Mouse (Mus musculus) hindbrain, postnatal 0 days (tissue): ENCODE results near the gene Acvr1. TPM values are rescaled to one million over a fixed set of nuclear protein-coding genes. Genes with fewer than 3 reads are reported as not detected.

ENCODE experiments used
- ATAC-seq: fragments of 200-750 bp; cut with Nextera tagmentation; 2 replicates; pipeline ENCODE4 v1.8.0; 2017; ENCODE audit warnings: mild to moderate bottlenecking, moderate TSS enrichment, moderate library complexity
- DNase-seq: peaks from one replicate; pipeline ENCODE4 v3.0.0-alpha.2; 2015; ENCODE audit warnings: low spot score
- H3K27ac ChIP-seq: fragments of 300-500 bp; sonication (generic); 2 replicates; pipeline ENCODE4 v1.5.1; 2014; ENCODE audit warnings: mild to moderate bottlenecking
- H3K27me3 ChIP-seq: fragments of 300-500 bp; sonication (generic); 2 replicates; pipeline ENCODE4 v1.6.1; 2014; ENCODE audit warnings: low read length, mixed read lengths; ENCODE audit not compliant: insufficient read depth
- H3K36me3 ChIP-seq: fragments of 300-500 bp; sonication (generic); 2 replicates; pipeline ENCODE4 v1.6.1; 2014; ENCODE audit warnings: low read length, mixed read lengths; ENCODE audit not compliant: insufficient read depth
- H3K4me1 ChIP-seq: fragments of 300-500 bp; sonication (generic); 2 replicates; pipeline ENCODE4 v1.6.1; 2014; ENCODE audit warnings: antibody characterized with exemption, low read length, mixed read lengths; ENCODE audit not compliant: insufficient read depth
- H3K4me2 ChIP-seq: fragments of 300-500 bp; sonication (generic); 2 replicates; pipeline ENCODE4 v1.6.1; 2014; ENCODE audit warnings: low read depth, mild to moderate bottlenecking, low read length, moderate library complexity, mixed read lengths
- H3K4me3 ChIP-seq: fragments of 300-500 bp; sonication (generic); 2 replicates; pipeline ENCODE4 v1.5.1; 2014; ENCODE audit warnings: low read length
- H3K9ac ChIP-seq: fragments of 300-500 bp; sonication (generic); replicated peaks from 2 replicates; pipeline ENCODE4 v1.6.1; 2014; ENCODE audit warnings: mild to moderate bottlenecking, low read length, moderate library complexity, mixed read lengths
- H3K9me3 ChIP-seq: fragments of 300-500 bp; sonication (generic); 2 replicates; pipeline ENCODE4 v1.6.1; 2016; ENCODE audit warnings: low read length, mixed read lengths
- CTCF ChIP-seq: IDR thresholded peaks from 2 replicates; pipeline ENCODE4 v1.5.1; 2016; ENCODE audit warnings: antibody characterized with exemption, control low read depth, low read depth
- WGBS: fragments of 180-500 bp; shearing (Covaris S2); extraction: QIAGEN DNeasy Blood & Tissue Kit; methylation state at CpG from one replicate; pipeline ENCODE4 v1.1.7; 2014; 5-methylcytosine and 5-hydroxymethylcytosine counted together
- polyA plus RNA-seq: library from polyadenylated mRNA; unstranded; fragments of >200 nt; fragmentation: Nextera tagmentation; extraction: Ambion mirVana; gene quantifications from 2 replicates; pipeline ENCODE4 v1.2.1, GENCODE M21; 2015
- total RNA-seq: library from RNA; depleted of rRNA; stranded (reverse); fragments of >200 nt; gene quantifications from 2 replicates; pipeline ENCODE4 v1.2.3, GENCODE M21; 2014

Gene Acvr1
- total and polyA plus RNA-seq, 2 experiments from 2014 or later = 4.9 to 12.5 TPM

GRCm38 (mm10) chr2:58433317-58433716, 133.6 kb downstream of the Acvr1 start:
- no peak overlapping the region for H3K4me3 ChIP-seq
- no peak overlapping the region for H3K4me2 ChIP-seq
- ATAC-seq (no peak), DNase-seq (no peak)
- TF ChIP-seq CTCF = no peak
- no peaks in the 10 kb centered on the region for H3K36me3 ChIP-seq
- no peak overlapping the region for H3K9ac ChIP-seq
- 86% methylated on average over 2 of the region's 2 CpGs for WGBS
- no peaks in the 10 kb centered on the region for H3K27me3 ChIP-seq
- no peaks in the 10 kb centered on the region for H3K9me3 ChIP-seq
- no peak overlapping the region for H3K27ac ChIP-seq
- no peaks in the 10 kb centered on the region for H3K4me1 ChIP-seq

GRCm38 (mm10) chr2:58432211-58432610, 134.7 kb downstream of the Acvr1 start:
- TF ChIP-seq CTCF = no peak
- Histone ChIP-seq H3K9ac (no peak overlapping the region), H3K4me1 (no peaks in the 10 kb centered on the region), H3K4me2 (no peak overlapping the region), H3K27ac (no peak overlapping the region), H3K27me3 (no peaks in the 10 kb centered on the region), H3K4me3 (no peak overlapping the region), H3K9me3 (no peaks in the 10 kb centered on the region), H3K36me3 (no peaks in the 10 kb centered on the region)
- no peak for DNase-seq
- 90% methylated on average over 7 of the region's 7 CpGs for WGBS
- no peak for ATAC-seq

- no peak overlapping the region for H3K9ac ChIP-seq
- DNase-seq (no peak), ATAC-seq (no peak)
- WGBS = 90% methylated on average over 13 of the region's 13 CpGs
- H3K4me3 ChIP-seq = no peak overlapping the region
- H3K4me1 ChIP-seq = no peaks in the 10 kb centered on the region
- TF ChIP-seq CTCF = no peak
- no peaks in the 10 kb centered on the region for H3K27me3 ChIP-seq
- no peak overlapping the region for H3K4me2 ChIP-seq
- H3K9me3 ChIP-seq = no peaks in the 10 kb centered on the region
- no peak overlapping the region for H3K27ac ChIP-seq
- H3K36me3 ChIP-seq = no peaks in the 10 kb centered on the region
Observed at GRCm38 (mm10) chr2:58425436-58426004, 141.4 kb downstream of the Acvr1 start.

GRCm38 (mm10) chr2:58423319-58423718, 143.6 kb downstream of the Acvr1 start:
- H3K9me3 ChIP-seq = no peaks in the 10 kb centered on the region
- ATAC-seq = no peak
- no peaks in the 10 kb centered on the region for H3K36me3 ChIP-seq
- no peak overlapping the region for H3K4me2 ChIP-seq
- no peak overlapping the region for H3K9ac ChIP-seq
- no peak for DNase-seq
- TF ChIP-seq CTCF = no peak
- H3K4me1 ChIP-seq = no peaks in the 10 kb centered on the region
- H3K4me3 ChIP-seq = no peak overlapping the region
- 89% methylated on average over 5 of the region's 5 CpGs for WGBS
- no peaks in the 10 kb centered on the region for H3K27me3 ChIP-seq
- no peak overlapping the region for H3K27ac ChIP-seq

- no peak overlapping the region for H3K9ac ChIP-seq
- H3K27ac ChIP-seq = no peak overlapping the region
- H3K36me3 ChIP-seq = no peaks in the 10 kb centered on the region
- no peak overlapping the region for H3K4me3 ChIP-seq
- 83% methylated on average over 8 of the region's 8 CpGs for WGBS
- H3K4me1 ChIP-seq = no peaks in the 10 kb centered on the region
- DNase-seq (no peak), ATAC-seq (no peak)
- H3K4me2 ChIP-seq = no peak overlapping the region
- no peak for TF ChIP-seq CTCF
- no peaks in the 10 kb centered on the region for H3K9me3 ChIP-seq
- H3K27me3 ChIP-seq = no peaks in the 10 kb centered on the region
Observed at GRCm38 (mm10) chr2:58419571-58419970, 147.4 kb downstream of the Acvr1 start.

GRCm38 (mm10) chr2:58418109-58418508, 148.8 kb downstream of the Acvr1 start:
- no peak overlapping the region for H3K4me3 ChIP-seq

GRCm38 (mm10) chr2:58417684-58418083, 149.3 kb downstream of the Acvr1 start:
- no peak overlapping the region for H3K27ac ChIP-seq
- H3K4me2 ChIP-seq = no peak overlapping the region

More at GRCm38 (mm10) chr2:58418109-58418508, 148.8 kb downstream of the Acvr1 start:
- Histone ChIP-seq H3K36me3 (no peaks in the 10 kb centered on the region), H3K4me2 (no peak overlapping the region), H3K27me3 (no peaks in the 10 kb centered on the region), H3K27ac (no peak overlapping the region), H3K9ac (no peak overlapping the region), H3K9me3 (no peaks in the 10 kb centered on the region), H3K4me1 (no peaks in the 10 kb centered on the region)
- TF ChIP-seq CTCF = no peak
- no peak for DNase-seq
- no peak for ATAC-seq
- 84% methylated on average over 1 of the region's 1 CpGs for WGBS

More at GRCm38 (mm10) chr2:58417684-58418083, 149.3 kb downstream of the Acvr1 start:
- no peaks in the 10 kb centered on the region for H3K4me1 ChIP-seq
- DNase-seq (no peak), ATAC-seq (no peak)
- no peak overlapping the region for H3K9ac ChIP-seq
- H3K9me3 ChIP-seq = no peaks in the 10 kb centered on the region
- no peak overlapping the region for H3K4me3 ChIP-seq
- no peak for TF ChIP-seq CTCF
- no peaks in the 10 kb centered on the region for H3K27me3 ChIP-seq
- 90% methylated on average over 9 of the region's 9 CpGs for WGBS
- no peaks in the 10 kb centered on the region for H3K36me3 ChIP-seq
